Mouse (Mus musculus): ENCODE measurements around the gene Clcn3.

Clcn3 gene

DNA sequence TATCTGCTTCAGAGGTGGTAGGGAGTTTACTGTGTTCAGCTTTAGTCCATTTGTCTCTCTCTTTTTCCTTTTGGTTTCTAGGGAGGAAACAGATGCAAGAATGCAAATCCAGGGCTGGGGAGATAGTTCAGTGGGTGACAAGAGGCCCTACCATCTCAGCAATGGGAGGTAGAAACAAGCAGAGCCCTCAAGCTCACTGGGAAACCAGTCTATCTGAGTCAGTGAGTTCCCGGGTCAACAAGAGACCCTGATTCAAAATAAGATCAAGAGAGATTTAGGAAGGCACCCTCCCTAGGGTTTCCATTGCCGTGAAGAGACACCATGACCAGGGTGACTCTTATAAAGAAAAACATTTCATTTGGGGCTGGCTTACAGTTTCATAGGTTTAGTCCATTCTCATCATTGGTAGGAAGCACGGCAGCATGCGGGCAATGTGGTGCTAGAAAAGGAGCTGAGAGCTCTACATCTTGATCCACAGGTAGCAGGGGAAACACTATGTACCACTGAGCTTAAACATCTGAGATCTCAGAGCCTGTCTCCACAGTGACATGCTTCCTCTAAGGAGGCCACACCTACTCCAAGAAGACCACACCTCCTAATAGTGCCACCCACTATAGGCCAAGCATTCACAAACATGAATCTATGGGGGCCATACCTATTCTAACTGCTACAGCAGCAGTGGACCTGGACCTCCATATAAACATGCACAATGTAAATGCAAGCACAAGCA is 114.7 kb downstream of the Clcn3 start:
- DNase-seq, result no peak

DNA sequence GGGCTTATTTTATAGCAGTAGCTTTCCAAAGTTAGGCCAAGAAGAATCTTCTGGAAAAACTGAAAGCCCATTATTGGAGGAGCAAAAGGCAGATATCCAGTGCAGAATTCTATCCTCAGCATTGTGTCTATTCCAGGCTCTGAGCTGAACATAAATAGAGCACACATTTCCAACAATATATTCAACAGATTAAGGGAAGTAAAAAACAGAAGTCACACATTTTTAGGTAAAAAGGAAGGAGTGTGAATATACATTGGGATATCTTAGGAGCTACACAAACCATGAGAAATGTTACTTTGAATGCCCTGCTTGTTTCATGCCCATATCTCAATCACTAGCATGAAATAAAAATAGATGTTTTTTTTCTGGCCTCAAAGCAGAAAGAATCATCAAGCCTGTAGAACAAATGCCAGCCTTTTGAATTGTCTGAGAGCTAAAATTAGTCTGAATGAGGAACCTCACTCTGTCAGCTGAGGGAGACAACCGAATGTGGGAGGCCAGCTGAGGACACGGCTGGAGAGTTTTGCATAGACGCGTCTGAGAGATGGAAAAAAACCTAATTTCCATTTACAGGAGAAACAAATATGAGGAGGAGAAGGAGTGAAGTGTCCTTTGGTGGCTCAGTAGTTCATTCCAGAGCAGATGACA is 115.5 kb downstream of the Clcn3 start:
- no peak for DNase-seq

DNA sequence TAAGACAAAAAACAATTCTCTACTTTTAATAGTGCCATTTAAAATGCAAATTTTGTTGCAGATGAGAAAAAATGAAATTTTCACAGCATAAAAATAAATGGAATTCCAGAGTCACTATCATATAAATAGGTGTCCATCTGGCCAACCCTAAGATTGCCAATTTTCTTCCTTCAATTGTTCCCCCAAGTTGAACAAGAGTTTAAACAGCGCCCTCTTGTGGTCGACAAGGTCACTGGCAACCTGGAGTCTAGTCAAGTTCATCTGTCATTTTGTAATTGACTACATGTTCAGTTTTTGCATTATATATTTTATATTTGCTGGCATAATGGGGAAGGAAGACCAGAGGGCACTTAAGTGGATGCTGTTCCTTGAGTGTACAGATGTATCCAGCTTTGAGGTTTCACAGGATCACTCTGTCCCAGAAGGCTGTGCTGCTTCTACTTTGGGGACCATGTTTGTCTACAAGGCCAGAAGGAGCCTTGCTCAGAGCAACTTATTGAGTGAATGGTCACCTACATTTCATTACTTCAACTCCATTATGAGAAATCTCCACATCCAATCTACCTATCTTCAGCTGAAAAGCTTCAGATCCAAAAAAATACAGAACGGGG is 117.5 kb downstream of the Clcn3 start:
- peak; percentile 70 for DNase-seq

DNA sequence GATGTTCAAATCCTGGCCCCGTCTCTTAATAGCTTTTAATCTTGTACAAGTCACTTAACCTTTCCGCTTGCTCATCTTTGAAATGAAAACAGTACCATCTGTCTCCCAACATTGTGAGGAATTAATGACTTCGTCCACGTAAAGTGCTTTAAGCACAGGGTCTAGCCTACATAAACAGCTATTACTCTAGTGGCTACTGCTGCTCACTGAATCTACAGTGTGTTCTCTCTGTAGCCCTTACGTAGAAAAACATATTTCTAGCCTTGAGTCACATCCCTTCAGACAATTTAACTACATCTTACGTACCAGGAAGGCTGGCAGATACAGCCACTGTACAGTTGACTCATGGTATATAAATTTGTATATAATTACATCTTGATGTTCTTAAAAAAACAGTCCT is 118.2 kb downstream of the Clcn3 start:
- no peak for DNase-seq

DNA sequence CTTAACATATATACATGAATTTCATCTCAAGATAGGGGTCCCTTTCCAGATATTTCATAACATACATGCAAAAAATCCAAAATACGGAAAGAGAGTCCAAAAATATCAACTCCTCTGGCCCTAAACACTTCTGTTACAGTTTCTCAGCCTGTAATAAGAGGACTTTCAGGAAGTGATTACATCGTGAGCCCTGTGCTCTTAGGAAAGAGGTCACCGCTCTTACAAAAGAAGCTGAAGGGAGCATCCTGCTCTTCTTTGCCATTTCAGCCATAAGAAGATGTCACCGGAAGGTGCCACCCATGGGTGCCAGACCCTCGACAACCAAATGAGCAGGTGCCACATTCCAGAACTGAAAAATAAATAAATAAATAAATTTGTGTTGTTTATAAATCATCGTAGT is 121.3 kb downstream of the Clcn3 start:
- no peak for DNase-seq

DNA sequence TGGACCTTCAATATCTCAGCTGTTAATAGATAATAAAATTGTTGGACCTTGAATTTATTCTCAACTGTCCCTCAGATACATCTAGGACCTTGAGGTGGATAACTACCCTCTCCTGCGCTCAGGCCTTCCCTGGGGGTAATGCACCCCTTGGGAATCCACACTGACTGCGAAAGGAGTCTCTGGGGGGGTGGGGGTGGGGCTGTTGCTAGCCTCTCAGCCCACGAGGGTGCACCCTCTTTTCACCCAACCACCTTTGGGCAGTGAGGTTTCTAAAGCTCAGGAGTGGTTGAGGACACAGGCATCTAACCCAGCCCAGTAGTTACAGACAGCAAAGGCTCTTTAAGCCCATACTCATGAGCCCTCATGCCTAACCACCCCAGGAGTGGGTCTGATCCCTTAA is 122.4 kb downstream of the Clcn3 start:
- no peak for DNase-seq
